Mouse (Mus musculus) neutrophil, adult 59 days (primary cell): Measurements from ENCODE around the gene Wdr73. TPM values are rescaled to one million over a fixed set of nuclear protein-coding genes. Genes with fewer than 3 reads are reported as not detected.

Source experiments
- total RNA-seq, 2 experiments: library from RNA; stranded (reverse); gene quantifications; 1 replicate in 1 of 2; 2 replicates in 1 of 2; pipeline ENCODE4 v1.2.4; 2023

The Wdr73 gene
- 1 to 10 TPM; 4.8 to 7.5 TPM for total RNA-seq

GRCm38 (mm10) chr7:80900944-80901501 lies at the start of gene Wdr73:
Gene Wdr73, minus strand, starts transcription at chr7:80901269.

DNA sequence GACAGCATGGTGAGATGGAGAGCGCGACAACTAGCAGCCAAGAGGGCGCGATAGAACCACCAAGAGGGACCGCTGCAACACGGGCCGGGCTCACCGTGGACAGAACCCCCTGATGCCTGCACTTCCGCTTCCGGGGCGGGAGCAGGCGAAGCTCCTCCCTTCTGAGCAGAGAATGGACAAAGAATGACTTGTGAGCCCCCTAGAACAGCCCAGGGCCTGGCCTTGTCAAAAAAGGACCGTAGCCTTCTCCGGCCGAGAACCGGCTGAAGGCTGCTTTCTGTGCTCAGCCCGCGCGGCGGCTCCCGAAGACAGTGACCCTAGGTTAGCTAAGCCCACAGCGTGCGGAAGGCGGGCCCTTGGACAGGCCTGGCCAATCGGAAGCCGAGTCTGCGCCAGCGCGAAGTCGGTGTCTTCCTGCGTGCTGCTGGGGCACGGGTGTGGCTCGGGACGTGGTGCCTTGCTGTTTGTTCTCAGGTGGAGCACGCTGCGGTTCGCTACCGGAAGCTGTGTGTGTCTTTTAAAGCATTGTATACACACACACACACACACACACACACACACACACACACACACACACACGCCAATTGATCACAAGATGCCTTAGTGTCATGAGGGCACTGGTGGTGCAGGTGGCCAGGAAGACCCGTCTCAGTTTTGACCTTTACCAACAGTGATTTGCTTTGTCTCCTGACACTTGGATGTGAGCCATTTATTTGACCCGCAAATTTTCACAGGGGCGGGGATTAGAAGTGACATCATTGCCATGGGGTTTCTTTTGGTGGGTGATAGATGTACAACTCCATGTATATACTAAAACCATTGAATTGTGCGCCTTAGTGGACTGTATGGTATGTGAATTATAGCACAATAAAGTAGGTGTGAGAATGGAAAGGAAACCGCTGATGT lies 46.6 kb upstream of the Wdr73 start, which contains the start of gene Sec11a:
Gene Sec11a (minus strand): TSS at position 336 of the 906 bp plus-strand sequence.

GRCm38 (mm10) chr7:80904921-80905515 lies 3.9 kb upstream of the Wdr73 start, which contains the start of gene Nmb:
Gene Nmb, minus strand, starts transcription at chr7:80905076.

DNA sequence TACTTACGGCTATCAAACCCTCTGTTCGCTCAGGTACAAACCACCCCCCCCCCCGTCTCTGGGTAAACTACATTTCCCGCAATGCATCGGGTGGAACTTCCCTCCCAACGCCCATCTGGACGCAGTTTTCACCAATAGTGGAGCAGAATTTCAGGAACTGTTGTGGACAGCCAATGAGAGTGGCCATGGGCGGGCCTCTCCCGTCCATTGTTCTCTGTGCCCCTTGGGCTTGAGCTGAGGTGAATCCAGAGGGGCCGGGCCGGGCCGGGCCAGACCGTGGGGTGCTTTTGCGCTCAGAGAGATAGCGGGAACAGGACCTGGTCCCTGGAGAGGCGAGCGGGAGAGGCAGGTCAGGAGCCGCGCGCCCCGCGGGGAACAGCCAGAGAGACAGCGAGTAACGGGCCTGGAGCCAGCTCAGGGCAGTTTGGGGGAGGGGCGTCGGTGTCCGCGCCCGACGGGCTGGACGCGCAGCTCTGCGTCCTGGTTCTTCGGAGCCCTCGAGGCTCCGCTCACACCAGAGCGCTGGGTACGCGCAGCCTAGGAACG lies 40.3 kb downstream of the Wdr73 start, which contains the start of gene Zscan2:
Gene Zscan2 (plus strand): TSS at position 192 of the 546 bp plus-strand sequence.

Other genes starting within 250 kb of the Wdr73 start
- gene Crtc3, start 212.4 kb downstream of the Wdr73 start, total RNA-seq = 10 to 100 TPM; 24.3 to 28.2 TPM
- gene Iqgap1, start 75.3 kb downstream of the Wdr73 start, total RNA-seq = 100 to 1,000 TPM; 673 to 690 TPM
- 1 to 10 TPM; 4.0 to 4.3 TPM for gene Zscan2, start 40.3 kb downstream of the Wdr73 start, total RNA-seq
- gene Nmb, start 3.8 kb upstream of the Wdr73 start, total RNA-seq = 1 to 10 TPM; 3.2 to 8.8 TPM
- 10 to 100 TPM; 39.6 to 45.3 TPM for gene Sec11a, start 46.5 kb upstream of the Wdr73 start, total RNA-seq
- 10 to 100 TPM; 37.4 to 43.2 TPM for gene Zfp592, start 92.4 kb upstream of the Wdr73 start, total RNA-seq
- under 1 TPM; 0.07 to 0.24 TPM for gene Alpk3, start 156.3 kb upstream of the Wdr73 start, total RNA-seq
- gene Slc28a1, start 213.5 kb upstream of the Wdr73 start, total RNA-seq = not detected